Mouse (Mus musculus) forebrain, embryonic 11.5 days (tissue): ENCODE measurements around the gene Fndc10. TPM values are rescaled to one million over a fixed set of nuclear protein-coding genes. Genes with fewer than 3 reads are reported as not detected.

Experiments
- polyA plus RNA-seq: library from polyadenylated mRNA; unstranded; fragments of >200 nt; fragmentation: Nextera tagmentation; extraction: Ambion mirVana; gene quantifications from 2 replicates; pipeline ENCODE4 v1.2.1, GENCODE M21; 2014

Gene Fndc10
- polyA plus RNA-seq, 1 experiment from 2014 or later: 2.3 TPM

Other genes starting within 250 kb of the Fndc10 start
- not detected in 2 replicates for gene Tmem52, start 225.2 kb upstream of the Fndc10 start, polyA plus RNA-seq
- 745 and 764 TPM in 2 replicates for gene Gnb1, start 203.0 kb upstream of the Fndc10 start, polyA plus RNA-seq
- gene Nadk, start 132.0 kb upstream of the Fndc10 start, polyA plus RNA-seq: 110 and 116 TPM in 2 replicates
- gene Slc35e2, start 92.9 kb upstream of the Fndc10 start, polyA plus RNA-seq: 16.0 and 16.5 TPM in 2 replicates
- 83.8 and 84.0 TPM in 2 replicates for gene Cdk11b, start 69.5 kb upstream of the Fndc10 start, polyA plus RNA-seq
- gene Gm10563, start 48.9 kb upstream of the Fndc10 start, polyA plus RNA-seq: not detected in 2 replicates
- gene Mmp23, start 41.0 kb upstream of the Fndc10 start, polyA plus RNA-seq: 2.5 and 2.7 TPM in 2 replicates
- gene Mib2, start 25.1 kb upstream of the Fndc10 start, polyA plus RNA-seq: 21.2 and 22.3 TPM in 2 replicates
- 138 and 144 TPM in 2 replicates for gene Ssu72, start 10.5 kb downstream of the Fndc10 start, polyA plus RNA-seq
- 0.76 and 1.2 TPM in 2 replicates for gene Tmem240, start 40.5 kb downstream of the Fndc10 start, polyA plus RNA-seq
- gene Atad3a, start 66.8 kb downstream of the Fndc10 start, polyA plus RNA-seq: 104 and 115 TPM in 2 replicates
- 10.0 and 10.6 TPM in 2 replicates for gene Vwa1, start 80.4 kb downstream of the Fndc10 start, polyA plus RNA-seq
- gene Tmem88b, start 91.5 kb downstream of the Fndc10 start, polyA plus RNA-seq: 0.15 and 0.43 TPM in 2 replicates
- not detected in 2 replicates for gene Ankrd65, start 96.1 kb downstream of the Fndc10 start, polyA plus RNA-seq
- gene Mrpl20, start 108.5 kb downstream of the Fndc10 start, polyA plus RNA-seq: 203 and 223 TPM in 2 replicates
- 162 and 186 TPM in 2 replicates for gene Ccnl2, start 118.1 kb downstream of the Fndc10 start, polyA plus RNA-seq
- 132 and 141 TPM in 2 replicates for gene Aurkaip1, start 136.9 kb downstream of the Fndc10 start, polyA plus RNA-seq
- 28.8 and 29.3 TPM in 2 replicates for gene Mxra8, start 145.3 kb downstream of the Fndc10 start, polyA plus RNA-seq
- 17.9 and 18.0 TPM in 2 replicates for gene Dvl1, start 153.1 kb downstream of the Fndc10 start, polyA plus RNA-seq
- 0.45 and 0.60 TPM in 2 replicates for gene Tas1r3, start 169.0 kb downstream of the Fndc10 start, polyA plus RNA-seq
- gene Cptp, start 175.1 kb downstream of the Fndc10 start, polyA plus RNA-seq: 22.3 and 27.0 TPM in 2 replicates
- 108 and 117 TPM in 2 replicates for gene Ints11, start 175.2 kb downstream of the Fndc10 start, polyA plus RNA-seq
- gene Pusl1, start 197.4 kb downstream of the Fndc10 start, polyA plus RNA-seq: 53.4 and 53.7 TPM in 2 replicates
- 34.6 and 34.8 TPM in 2 replicates for gene Acap3, start 197.5 kb downstream of the Fndc10 start, polyA plus RNA-seq
- 159 and 165 TPM in 2 replicates for gene Ube2j2, start 249.5 kb downstream of the Fndc10 start, polyA plus RNA-seq